Mouse (Mus musculus) cerebellum, adult 9-11 months (tissue): ENCODE measurements around the gene Dhdh.
A peak's percentile ranks its signal among the peaks of the same experiment; 100 is the strongest.

Source experiments
- DNase-seq: peaks from one replicate; pipeline ENCODE4 v3.0.0; 2022

Gene Dhdh

GRCm38 (mm10) chr7:45449974-45450373 lies 38.6 kb downstream of the Dhdh start:
- no peak for DNase-seq

- no peak for DNase-seq
Observed at GRCm38 (mm10) chr7:45447325-45447990, 41.1 kb downstream of the Dhdh start.

- DNase-seq = no peak
Observed at GRCm38 (mm10) chr7:45446589-45446988, 42.0 kb downstream of the Dhdh start.

- DNase-seq = no peak
Observed at GRCm38 (mm10) chr7:45443526-45444420, 44.8 kb downstream of the Dhdh start.

DNA sequence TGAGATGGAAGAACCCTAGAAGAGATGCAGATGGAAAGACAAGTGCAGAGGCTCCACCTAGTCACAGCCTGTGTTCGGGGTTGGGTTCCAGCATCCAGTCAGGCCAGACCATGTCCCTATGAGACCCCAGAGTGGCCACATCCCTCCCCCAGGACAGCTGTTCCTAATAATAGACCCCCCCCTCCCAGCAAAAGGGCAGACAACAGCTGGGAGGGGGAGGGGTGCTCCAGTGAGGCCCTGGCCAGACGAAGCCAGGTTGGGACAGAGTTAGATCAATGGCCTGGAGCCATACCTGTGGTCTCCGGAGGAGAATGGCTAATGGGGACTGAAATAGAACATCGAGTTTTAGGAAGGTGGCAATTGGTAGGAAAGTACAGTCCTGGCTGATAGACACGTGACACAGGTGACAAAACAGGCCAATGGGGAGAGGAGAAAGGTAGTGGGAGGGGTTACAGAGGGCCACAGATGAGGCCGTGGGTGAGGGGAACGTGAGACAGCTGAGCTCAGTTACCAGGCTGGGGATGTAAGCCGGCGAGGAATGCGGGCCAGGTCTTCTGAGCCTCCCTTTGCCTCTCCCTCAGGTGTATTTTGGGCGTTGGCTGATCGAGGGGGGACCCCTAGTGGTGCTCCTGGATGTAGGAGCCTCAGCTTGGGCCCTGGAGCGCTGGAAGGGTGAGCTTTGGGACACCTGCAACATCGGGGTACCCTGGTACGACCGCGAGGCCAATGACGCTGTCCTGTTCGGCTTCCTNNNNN lies 50.9 kb downstream of the Dhdh start, which contains the start of gene Ruvbl2:
Gene Ruvbl2 (minus strand): TSS at position 576 of the 756 bp plus-strand sequence.
- peak; percentile 63 for DNase-seq

DNA sequence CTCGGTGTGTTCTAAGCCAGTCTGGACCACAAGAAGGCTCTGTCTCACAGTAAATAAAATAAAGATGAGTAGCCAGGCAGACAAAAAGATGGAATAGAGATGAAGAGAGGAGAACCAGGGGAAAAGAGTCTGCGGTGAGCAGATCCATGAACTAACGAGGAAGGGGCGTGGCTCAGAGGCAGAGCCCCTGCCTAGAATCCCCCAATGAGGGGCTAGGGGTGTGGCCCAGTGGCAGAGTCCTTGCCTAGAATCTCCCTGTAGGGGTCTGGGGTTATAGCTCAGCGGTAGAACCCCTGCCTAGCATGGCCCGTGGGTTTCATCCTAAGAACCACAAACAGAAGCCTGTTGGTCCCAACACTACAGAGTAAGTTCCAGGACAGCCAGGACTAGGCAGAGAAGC lies 51.6 kb downstream of the Dhdh start:
- DNase-seq = peak; percentile 43

DNA sequence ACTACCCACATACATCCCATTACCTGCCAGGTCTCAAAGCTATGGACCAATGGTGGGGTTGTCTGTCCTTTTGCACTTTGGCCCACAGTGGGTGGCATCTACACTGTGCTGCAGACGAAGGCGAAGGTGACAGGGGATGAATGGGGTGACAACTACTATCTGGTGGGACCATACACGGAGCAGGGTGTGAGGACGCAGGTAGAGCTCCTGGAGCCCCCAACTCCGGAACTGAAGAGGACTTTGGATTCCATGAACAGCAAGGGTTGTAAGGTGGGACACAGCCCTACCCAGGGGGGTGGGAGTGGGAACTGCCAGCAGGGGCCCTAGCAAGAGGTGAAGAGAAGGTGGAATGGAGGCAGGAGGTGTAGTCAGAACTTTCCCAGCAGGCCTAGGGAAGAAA lies 52.2 kb downstream of the Dhdh start:
- peak; percentile 61 for DNase-seq

- no peak for DNase-seq
Observed at GRCm38 (mm10) chr7:45435038-45435437, 53.6 kb downstream of the Dhdh start.

GRCm38 (mm10) chr7:45434203-45435015 lies 54.2 kb downstream of the Dhdh start, which contains the start of gene Gys1:
Gene Gys1, plus strand, starts transcription at chr7:45434844.
- DNase-seq = peak; percentile 100

DNA sequence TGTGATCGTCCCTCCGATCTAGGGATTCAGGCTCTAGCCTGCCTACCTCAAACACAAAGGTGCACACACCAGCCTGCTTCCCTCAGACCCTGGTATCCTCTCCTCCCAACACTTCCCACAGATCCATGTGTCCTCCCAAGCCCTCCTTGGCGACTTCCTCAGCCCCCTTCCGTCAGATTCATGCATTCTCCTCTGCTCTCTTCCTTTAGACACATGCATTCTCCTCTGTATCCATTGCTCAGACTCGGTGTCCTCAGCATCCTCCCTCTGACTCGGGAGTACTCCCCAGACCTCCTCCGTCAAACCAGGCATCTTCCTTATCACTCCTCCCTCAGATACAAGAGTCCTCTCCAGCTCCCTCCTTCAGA lies 54.8 kb downstream of the Dhdh start:
- DNase-seq = no peak

- no peak for DNase-seq
Observed at GRCm38 (mm10) chr7:45426556-45426955, 62.0 kb downstream of the Dhdh start.

GRCm38 (mm10) chr7:45421194-45421593 lies 67.4 kb downstream of the Dhdh start:
- no peak for DNase-seq
